Mouse (Mus musculus) embryonic facial prominence, embryonic 14.5 days (tissue): ENCODE measurements at regions not wholly inside any gene's neighbourhood (a gene's known extent, or its start where the extent isn't known, plus 50 kb on each side); places are given as distances from the start of the nearest gene placed in this dataset.

Experiments used
- ATAC-seq: fragments of 200-750 bp; cut with Nextera tagmentation; 2 replicates; pipeline ENCODE4 v1.8.0; 2017; ENCODE audit warnings: low read depth, moderate number of reproducible peaks, moderate TSS enrichment
- DNase-seq: peaks from one replicate; pipeline ENCODE4 v3.0.0-alpha.2; 2015; ENCODE audit warnings: low spot score
- H3K27ac ChIP-seq: fragments of 300-500 bp; sonication (generic); replicated peaks from 2 replicates; pipeline ENCODE4 v1.5.1; 2014; ENCODE audit warnings: low read depth, mild to moderate bottlenecking, low read length, moderate library complexity
- H3K27me3 ChIP-seq: fragments of 300-500 bp; sonication (generic); replicated peaks from 2 replicates; pipeline ENCODE4 v1.6.1; 2014; ENCODE audit warnings: low read length; ENCODE audit not compliant: control insufficient read depth, insufficient read depth
- H3K36me3 ChIP-seq: fragments of 300-500 bp; sonication (generic); 2 replicates; pipeline ENCODE4 v1.6.1; 2014; ENCODE audit warnings: low read length, mixed read lengths; ENCODE audit not compliant: control insufficient read depth, insufficient read depth
- H3K4me1 ChIP-seq: fragments of 300-500 bp; sonication (generic); 2 replicates; pipeline ENCODE4 v1.6.1; 2014; ENCODE audit warnings: antibody characterized with exemption, low read length; ENCODE audit not compliant: control insufficient read depth, insufficient read depth
- H3K4me2 ChIP-seq: fragments of 300-500 bp; sonication (generic); 2 replicates; pipeline ENCODE4 v1.6.1; 2014; ENCODE audit warnings: low read depth, mild to moderate bottlenecking, low read length, moderate library complexity, mixed read lengths
- H3K4me3 ChIP-seq: fragments of 300-500 bp; sonication (generic); 2 replicates; pipeline ENCODE4 v1.5.1; 2014; ENCODE audit warnings: low read depth, mild to moderate bottlenecking, low read length
- H3K9ac ChIP-seq: fragments of 300-500 bp; sonication (generic); 2 replicates; pipeline ENCODE4 v1.6.1; 2014; ENCODE audit warnings: low read depth, mild to moderate bottlenecking, low read length, moderate library complexity, mixed read lengths
- H3K9me3 ChIP-seq: fragments of 300-500 bp; sonication (generic); 2 replicates; pipeline ENCODE4 v1.6.1; 2016; ENCODE audit warnings: low read length; ENCODE audit not compliant: control insufficient read depth
- WGBS: fragments of 180-500 bp; shearing (Covaris S2); extraction: QIAGEN DNeasy Blood & Tissue Kit; methylation state at CpG from one replicate; pipeline ENCODE4 v1.1.7; 2014; 5-methylcytosine and 5-hydroxymethylcytosine counted together

DNA sequence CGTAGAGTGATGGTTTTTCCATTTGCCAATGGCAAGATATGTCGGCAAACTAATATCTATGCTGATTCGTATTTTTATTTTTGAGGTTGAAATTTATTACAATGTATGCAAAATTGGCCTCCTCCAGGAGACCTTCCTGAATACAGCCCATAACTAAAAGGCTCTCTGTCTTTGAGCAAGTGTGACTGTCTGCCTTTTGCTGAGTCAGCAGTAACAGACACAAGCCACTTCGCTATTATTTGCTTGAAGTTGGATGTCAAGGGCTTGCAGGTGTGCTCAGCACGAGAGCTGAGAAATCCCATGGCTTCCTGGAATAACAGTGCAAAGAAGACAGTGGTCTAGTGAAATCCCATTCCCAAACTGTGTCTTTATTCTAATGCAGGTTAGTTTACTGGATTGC lies 56.9 kb downstream of the Dmrt2 start:
- DNase-seq (no peak), ATAC-seq (no peak)
- H3K4me2 ChIP-seq, result no peak overlapping the region
- no peaks in the 10 kb centered on the region for H3K4me1 ChIP-seq
- H3K9ac ChIP-seq, result no peak overlapping the region
- H3K36me3 ChIP-seq, result no peaks in the 10 kb centered on the region
- 85% methylated on average over 5 of the region's 5 CpGs for WGBS
- no peak overlapping the region for H3K4me3 ChIP-seq
- H3K9me3 ChIP-seq, result no peaks in the 10 kb centered on the region
- 0 out of 2 replicates have a peak, but pooled peaks cover 3% of the 10 kb centered on the region for H3K27me3 ChIP-seq
- H3K27ac ChIP-seq, result no peak overlapping the region

DNA sequence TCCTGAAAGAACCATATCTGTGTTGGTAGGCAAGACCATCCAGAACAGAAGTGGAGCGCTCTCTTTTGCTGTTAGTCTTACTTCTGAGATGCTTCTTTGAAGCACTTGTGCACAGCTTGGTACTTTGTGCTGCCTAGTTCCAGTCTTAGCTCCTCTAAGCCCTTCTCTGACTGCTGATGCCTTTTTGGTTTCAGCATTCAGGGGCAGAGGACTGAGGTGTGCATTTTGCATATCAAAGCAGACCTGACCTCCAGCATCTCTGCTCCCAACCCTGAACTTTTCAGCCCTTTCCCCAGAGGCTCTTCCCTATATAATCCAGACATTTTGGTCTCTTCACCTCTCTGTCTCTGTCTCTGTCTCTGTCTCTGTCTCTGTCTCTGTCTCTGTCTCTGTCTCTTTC lies 57.4 kb downstream of the Dmrt2 start:
- WGBS, result 92% methylated on average over 1 of the region's 1 CpGs
- H3K36me3 ChIP-seq, result no peaks in the 10 kb centered on the region
- no peak for ATAC-seq

DNA sequence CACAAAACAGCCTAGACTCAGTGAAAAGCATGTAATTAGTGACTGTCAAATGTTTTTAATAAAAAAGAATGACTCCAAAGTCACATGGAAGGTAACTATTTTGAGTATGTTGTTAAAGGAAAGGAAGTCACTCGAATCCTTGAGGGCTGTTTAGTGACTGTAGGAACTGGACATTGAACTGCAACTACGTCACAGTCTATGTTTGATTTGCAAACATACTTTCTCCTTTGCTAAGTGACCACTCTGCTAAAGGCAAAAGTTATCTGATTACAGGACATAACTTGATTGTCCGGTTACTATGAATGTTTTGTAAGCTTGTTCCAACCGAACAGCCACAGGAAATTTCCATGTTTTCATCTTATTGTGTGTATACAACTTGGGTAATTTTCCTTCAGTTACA lies 106.2 kb downstream of the Dmrt2 start:
- ATAC-seq (no peak), DNase-seq (no peak)
- no peaks in the 10 kb centered on the region for H3K36me3 ChIP-seq
- no peaks in the 10 kb centered on the region for H3K27me3 ChIP-seq
- no peak overlapping the region for H3K27ac ChIP-seq
- H3K4me3 ChIP-seq, result no peak overlapping the region
- no peak overlapping the region for H3K4me2 ChIP-seq
- no peak overlapping the region for H3K9ac ChIP-seq
- WGBS, result 78% methylated on average over 4 of the region's 4 CpGs
- no peaks in the 10 kb centered on the region for H3K4me1 ChIP-seq
- H3K9me3 ChIP-seq, result no peaks in the 10 kb centered on the region

More for the DNA sequence above, 57.4 kb downstream of the Dmrt2 start:
- Histone ChIP-seq H3K27ac (no peak overlapping the region), H3K27me3 (0 out of 2 replicates have a peak, but pooled peaks cover 3% of the 10 kb centered on the region), H3K4me1 (no peaks in the 10 kb centered on the region), H3K4me3 (no peak overlapping the region), H3K9me3 (no peaks in the 10 kb centered on the region), H3K9ac (no peak overlapping the region), H3K4me2 (no peak overlapping the region)
- no peak for DNase-seq

DNA sequence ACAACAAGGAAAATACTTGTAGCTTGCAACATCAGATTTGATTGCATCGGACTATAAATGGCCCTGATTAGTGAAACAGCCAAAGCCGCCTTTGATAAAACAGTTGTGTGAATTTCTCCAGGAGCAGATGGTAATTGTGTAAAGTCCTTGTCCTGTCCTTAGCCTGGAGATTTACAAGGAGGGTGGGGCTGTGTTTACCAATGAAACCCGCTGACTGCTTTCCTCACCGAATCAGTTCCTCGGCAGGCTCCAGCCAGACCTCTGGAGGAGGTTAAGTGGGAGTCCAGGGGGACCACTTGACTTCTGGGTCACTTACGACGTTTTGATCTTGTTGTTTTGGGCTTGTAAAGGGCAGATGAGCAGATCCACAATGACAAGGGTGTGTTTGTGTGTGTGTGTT lies 107.1 kb downstream of the Dmrt2 start:
- WGBS, result 39% methylated on average over 7 of the region's 7 CpGs
- no peak overlapping the region for H3K27ac ChIP-seq
- no peaks in the 10 kb centered on the region for H3K9me3 ChIP-seq
- no peaks in the 10 kb centered on the region for H3K36me3 ChIP-seq
- no peak overlapping the region for H3K4me2 ChIP-seq
- H3K4me1 ChIP-seq, result no peaks in the 10 kb centered on the region
- H3K27me3 ChIP-seq, result no peaks in the 10 kb centered on the region
- no peak overlapping the region for H3K4me3 ChIP-seq
- no peak overlapping the region for H3K9ac ChIP-seq
- DNase-seq (no peak), ATAC-seq (no peak)

DNA sequence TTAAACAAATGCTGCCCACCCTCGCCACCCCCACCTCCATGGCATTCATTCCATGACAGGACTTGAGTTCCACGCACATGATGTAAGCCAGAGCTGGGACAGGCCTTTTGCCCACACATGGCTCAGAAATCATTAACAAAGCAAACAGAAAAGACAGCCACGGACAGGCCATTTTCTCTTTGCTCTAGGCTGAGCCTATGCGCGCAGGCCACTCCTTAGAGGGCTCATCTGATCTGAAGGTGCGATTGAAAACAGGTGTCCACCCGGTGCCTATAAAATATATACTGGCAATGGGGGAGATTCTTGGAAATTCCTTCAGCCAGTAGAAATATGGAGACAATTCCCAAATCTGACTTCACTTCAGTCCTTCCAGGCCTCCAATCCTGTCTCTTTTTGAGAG lies 109.1 kb downstream of the Dmrt2 start:
- ATAC-seq, result no peak
- 56% methylated on average over 7 of the region's 7 CpGs for WGBS
- no peak overlapping the region for H3K4me2 ChIP-seq

DNA sequence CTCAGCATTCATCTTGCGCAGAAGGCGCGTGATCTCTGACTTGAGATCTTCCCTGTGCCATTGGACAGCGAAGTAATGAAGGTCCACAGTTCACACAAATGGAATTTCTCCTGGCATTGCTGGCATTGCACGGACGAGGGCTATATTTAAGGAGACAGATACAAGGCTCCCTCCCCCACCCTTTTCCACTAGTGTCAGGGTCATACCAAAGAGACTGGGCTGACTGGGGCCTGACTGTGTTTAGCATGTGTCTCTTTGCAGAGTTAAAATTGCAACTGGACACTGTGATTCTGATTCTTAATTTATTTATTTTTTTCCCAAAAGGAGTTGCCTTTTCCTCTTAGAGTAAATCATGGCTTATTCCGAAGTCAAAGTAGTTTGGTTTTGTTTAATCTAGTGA lies 130.5 kb downstream of the Dmrt2 start:
- no peak for ATAC-seq
- Histone ChIP-seq H3K9ac (no peak overlapping the region), H3K4me1 (no peaks in the 10 kb centered on the region), H3K27ac (no peak overlapping the region), H3K4me2 (no peak overlapping the region), H3K4me3 (no peak overlapping the region), H3K27me3 (no peaks in the 10 kb centered on the region), H3K36me3 (no peaks in the 10 kb centered on the region), H3K9me3 (no peaks in the 10 kb centered on the region)
- no peak for DNase-seq
- 84% methylated on average over 7 of the region's 7 CpGs for WGBS

More for the DNA sequence above, 109.1 kb downstream of the Dmrt2 start:
- no peak overlapping the region for H3K4me3 ChIP-seq
- no peaks in the 10 kb centered on the region for H3K9me3 ChIP-seq
- no peak for DNase-seq
- H3K27ac ChIP-seq, result no peak overlapping the region
- no peaks in the 10 kb centered on the region for H3K4me1 ChIP-seq
- no peaks in the 10 kb centered on the region for H3K36me3 ChIP-seq
- H3K9ac ChIP-seq, result no peak overlapping the region
- no peaks in the 10 kb centered on the region for H3K27me3 ChIP-seq

DNA sequence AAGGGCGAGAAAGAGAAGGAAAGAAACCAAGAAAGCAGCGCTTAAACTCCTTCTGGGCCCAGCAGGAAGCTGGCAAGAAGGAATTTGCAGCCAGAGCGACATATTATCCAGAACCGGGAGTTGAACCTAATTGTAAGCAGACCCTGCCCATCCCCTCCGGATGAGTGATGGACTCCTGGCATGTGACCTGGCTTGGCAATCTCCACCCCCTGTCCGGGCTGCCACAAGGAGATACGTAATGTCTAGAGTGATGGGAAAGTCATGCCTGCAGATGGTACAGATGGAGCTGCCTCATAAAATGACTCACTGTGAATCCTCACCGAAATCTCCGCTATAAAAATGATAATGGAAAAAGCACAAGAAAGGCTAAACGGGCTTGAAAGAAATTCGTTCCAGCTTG lies 133.1 kb downstream of the Dmrt2 start:
- H3K36me3 ChIP-seq, result no peaks in the 10 kb centered on the region
- H3K9ac ChIP-seq, result no peak overlapping the region
- no peak overlapping the region for H3K4me3 ChIP-seq
- ATAC-seq, result no peak
- H3K27ac ChIP-seq, result no peak overlapping the region
- no peaks in the 10 kb centered on the region for H3K9me3 ChIP-seq
- peak; percentile 20 for DNase-seq
- H3K4me1 ChIP-seq, result no peaks in the 10 kb centered on the region
- H3K4me2 ChIP-seq, result no peak overlapping the region
- H3K27me3 ChIP-seq, result no peaks in the 10 kb centered on the region
- 33% methylated on average over 11 of the region's 11 CpGs for WGBS

DNA sequence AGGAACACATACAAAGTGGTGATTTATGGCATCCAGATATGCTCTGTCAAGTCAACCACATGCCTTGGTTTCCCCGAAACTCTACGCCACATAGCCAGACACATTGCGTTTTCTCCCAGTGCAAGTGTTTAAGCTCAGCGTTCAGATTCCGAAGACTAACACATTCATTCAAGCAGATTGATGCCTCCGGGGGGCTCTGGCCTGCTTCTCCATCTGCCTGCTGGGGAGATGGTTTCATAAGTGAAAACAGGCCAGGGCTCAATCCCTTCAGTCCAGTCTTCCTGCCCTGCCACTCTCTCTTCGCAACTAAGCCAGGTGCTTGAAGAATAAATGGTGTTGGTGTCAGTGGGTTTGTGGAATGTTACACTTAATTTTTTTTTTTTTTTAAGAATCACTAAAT lies 141.4 kb downstream of the Dmrt2 start:
- H3K9ac ChIP-seq, result no peak overlapping the region
- ATAC-seq (no peak), DNase-seq (no peak)
- H3K27ac ChIP-seq, result no peak overlapping the region
- H3K4me3 ChIP-seq, result no peak overlapping the region
- no peaks in the 10 kb centered on the region for H3K27me3 ChIP-seq
- H3K9me3 ChIP-seq, result no peaks in the 10 kb centered on the region
- H3K4me2 ChIP-seq, result no peak overlapping the region
- no peaks in the 10 kb centered on the region for H3K36me3 ChIP-seq
- H3K4me1 ChIP-seq, result no peaks in the 10 kb centered on the region
- 57% methylated on average over 7 of the region's 7 CpGs for WGBS

DNA sequence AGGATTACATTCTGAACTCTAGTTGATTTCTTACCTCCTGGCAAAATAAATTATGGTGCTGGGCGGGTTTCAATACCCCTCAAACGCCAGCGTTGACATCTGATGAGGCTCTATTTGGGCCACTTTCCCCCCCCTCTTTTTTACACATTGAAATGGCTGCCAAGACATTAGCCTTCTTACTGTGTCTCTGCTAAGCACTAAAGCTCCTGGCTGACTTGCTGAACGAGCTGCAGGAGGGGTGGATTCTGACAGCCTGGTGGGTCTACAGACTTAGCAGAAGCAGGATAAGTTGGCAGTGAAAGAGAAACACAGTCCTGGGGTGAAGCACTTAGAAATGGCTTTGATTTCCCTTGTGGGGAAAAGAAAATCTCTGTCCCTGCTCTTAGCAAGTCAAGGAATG lies 172.9 kb downstream of the Dmrt2 start:
- WGBS, result 41% methylated on average over 4 of the region's 4 CpGs
- H3K36me3 ChIP-seq, result no peaks in the 10 kb centered on the region
- DNase-seq (peak; percentile 84), ATAC-seq (peak; percentile 63)
- no peaks in the 10 kb centered on the region for H3K9me3 ChIP-seq
- H3K4me3 ChIP-seq, result no peak overlapping the region
- H3K4me2 ChIP-seq, result no peak overlapping the region
- H3K27ac ChIP-seq, result no peak overlapping the region
- H3K9ac ChIP-seq, result no peak overlapping the region
- no peaks in the 10 kb centered on the region for H3K27me3 ChIP-seq
- peaks cover 3% of the 10 kb centered on the region for H3K4me1 ChIP-seq
